Mouse (Mus musculus) liver, postnatal 0 days (tissue): ENCODE results near the gene Tctex1d2. TPM values are rescaled to one million over a fixed set of nuclear protein-coding genes. Genes with fewer than 3 reads are reported as not detected.

Experiments used
- ATAC-seq: fragments of 200-750 bp; cut with Nextera tagmentation; 2 replicates; pipeline ENCODE4 v1.8.0; 2017; ENCODE audit warnings: mild to moderate bottlenecking, moderate library complexity
- DNase-seq: peaks from one replicate; pipeline ENCODE4 v3.0.0-alpha.2; 2016
- H3K27ac ChIP-seq: fragments of 300-500 bp; sonication (generic); 2 replicates; pipeline ENCODE4 v1.5.1; 2014; ENCODE audit warnings: antibody characterized with exemption, moderate library complexity, mild to moderate bottlenecking, low read depth
- H3K27me3 ChIP-seq: fragments of 300-500 bp; sonication (generic); 2 replicates; pipeline ENCODE4 v1.6.1; 2014; ENCODE audit warnings: low read length, control low read depth, mixed read lengths; ENCODE audit not compliant: insufficient read depth
- H3K36me3 ChIP-seq: fragments of 300-500 bp; sonication (generic); replicated peaks from 2 replicates; pipeline ENCODE4 v1.6.1; 2014; ENCODE audit warnings: mild to moderate bottlenecking, control low read depth, low read length, moderate library complexity, mixed read lengths; ENCODE audit not compliant: insufficient read depth
- H3K4me1 ChIP-seq: fragments of 300-500 bp; sonication (generic); 2 replicates; pipeline ENCODE4 v1.6.1; 2014; ENCODE audit warnings: antibody characterized with exemption, mild to moderate bottlenecking, control low read depth; ENCODE audit not compliant: insufficient read depth
- H3K4me2 ChIP-seq: fragments of 300-500 bp; sonication (generic); 2 replicates; pipeline ENCODE4 v1.6.1; 2014; ENCODE audit warnings: low read depth, mild to moderate bottlenecking, low read length, moderate library complexity, mixed read lengths
- H3K4me3 ChIP-seq: fragments of 300-500 bp; sonication (generic); 2 replicates; pipeline ENCODE4 v1.5.1; 2014; ENCODE audit warnings: low read depth, low read length
- H3K9ac ChIP-seq: fragments of 300-500 bp; sonication (generic); replicated peaks from 2 replicates; pipeline ENCODE4 v1.6.1; 2014; ENCODE audit warnings: mild to moderate bottlenecking, moderate library complexity
- H3K9me3 ChIP-seq: fragments of 300-500 bp; sonication (generic); 2 replicates; pipeline ENCODE4 v1.6.1; 2016; ENCODE audit warnings: mild to moderate bottlenecking, control low read depth, low read length, mixed read lengths
- CTCF ChIP-seq: sonication (generic); IDR thresholded peaks from 2 replicates; pipeline ENCODE4 v1.5.1; 2016; ENCODE audit warnings: antibody characterized with exemption, low read depth
- EP300 ChIP-seq: IDR thresholded peaks from 2 replicates; pipeline ENCODE4 v1.6.1; 2016; ENCODE audit warnings: antibody characterized with exemption, low read depth, mild to moderate bottlenecking
- WGBS: fragments of 180-500 bp; shearing (Covaris S2); extraction: QIAGEN DNeasy Blood & Tissue Kit; methylation state at CpG from one replicate; pipeline ENCODE4 v1.1.7; 2014; ENCODE audit not compliant: insufficient replicate concordance; 5-methylcytosine and 5-hydroxymethylcytosine counted together
- polyA plus RNA-seq: library from polyadenylated mRNA; unstranded; fragments of >200 nt; fragmentation: Nextera tagmentation; extraction: Ambion mirVana; gene quantifications from 2 replicates; pipeline ENCODE4 v1.2.1, GENCODE M21; 2015

Gene Tctex1d2
- polyA plus RNA-seq, 1 experiment from 2014 or later: 6.6 TPM

- peaks cover 11% of the 10 kb centered on the region for H3K4me1 ChIP-seq
- H3K9me3 ChIP-seq: no peaks in the 10 kb centered on the region
- H3K9ac ChIP-seq: no peak overlapping the region
- H3K27ac ChIP-seq: 0 out of 2 replicates have a peak overlapping the region, but pooled peaks have one; percentile 16
- DNase-seq (no peak), ATAC-seq (no peak)
- H3K27me3 ChIP-seq: no peaks in the 10 kb centered on the region
- peaks cover 53% of the 10 kb centered on the region for H3K36me3 ChIP-seq
- H3K4me3 ChIP-seq: no peak overlapping the region
- WGBS: 82% methylated on average over 1 of the region's 1 CpGs
- H3K4me2 ChIP-seq: no peak overlapping the region
- TF ChIP-seq EP300: no peak
- no peak for TF ChIP-seq CTCF
These were observed 37.3 kb downstream of the Tctex1d2 start for GRCm38 (mm10) chr16:32456761-32457160.

- Histone ChIP-seq H3K9me3 (no peaks in the 10 kb centered on the region), H3K36me3 (peaks cover 52% of the 10 kb centered on the region), H3K4me1 (peaks cover 10% of the 10 kb centered on the region), H3K4me3 (no peak overlapping the region), H3K4me2 (no peak overlapping the region; the same call in 1 of the 2 replicates), H3K27ac (peak overlapping the region; percentile 7; the same call in 1 of the 2 replicates), H3K27me3 (no peaks in the 10 kb centered on the region), H3K9ac (no peak overlapping the region)
- peak; percentile 66 for ATAC-seq
- TF ChIP-seq EP300: no peak
- peak; percentile 88 for TF ChIP-seq CTCF
- WGBS: 54% methylated on average over 10 of the region's 10 CpGs
- DNase-seq: peak; percentile 69
These were observed 38.3 kb downstream of the Tctex1d2 start for GRCm38 (mm10) chr16:32457589-32458386.

- DNase-seq (no peak), ATAC-seq (no peak)
- Histone ChIP-seq H3K4me1 (peaks cover 6% of the 10 kb centered on the region), H3K36me3 (peaks cover 54% of the 10 kb centered on the region), H3K9ac (no peak overlapping the region), H3K27ac (0 out of 2 replicates have a peak overlapping the region, but pooled peaks have one; percentile 29), H3K4me2 (no peak overlapping the region), H3K27me3 (no peaks in the 10 kb centered on the region), H3K4me3 (no peak overlapping the region), H3K9me3 (no peaks in the 10 kb centered on the region)
- TF ChIP-seq EP300: no peak
- TF ChIP-seq CTCF: peak; percentile 49
- WGBS: 46% methylated on average over 4 of the region's 4 CpGs
These were observed 41.0 kb downstream of the Tctex1d2 start for GRCm38 (mm10) chr16:32460518-32460917.

GRCm38 (mm10) chr16:32461713-32462112 is 42.2 kb downstream of the Tctex1d2 start:
- peak; percentile 82 for ATAC-seq
- peaks cover 54% of the 10 kb centered on the region for H3K36me3 ChIP-seq
- H3K9ac ChIP-seq: no peak overlapping the region
- TF ChIP-seq EP300 (no peak), CTCF (no peak)
- no peaks in the 10 kb centered on the region for H3K9me3 ChIP-seq
- H3K4me3 ChIP-seq: no peak overlapping the region
- H3K4me2 ChIP-seq: no peak overlapping the region
- WGBS: 62% methylated on average over 5 of the region's 5 CpGs
- H3K27me3 ChIP-seq: no peaks in the 10 kb centered on the region
- no peak overlapping the region for H3K27ac ChIP-seq
- no peak for DNase-seq
- peaks cover 4% of the 10 kb centered on the region for H3K4me1 ChIP-seq

GRCm38 (mm10) chr16:32462950-32463349 is 43.4 kb downstream of the Tctex1d2 start:
- ATAC-seq: no peak
- peaks cover 60% of the 10 kb centered on the region for H3K36me3 ChIP-seq
- 96% methylated on average over 16 of the region's 16 CpGs for WGBS

GRCm38 (mm10) chr16:32463426-32463825 is 43.9 kb downstream of the Tctex1d2 start:
- ATAC-seq (0 out of 2 replicates have a peak, but pooled peaks have one; percentile 20), DNase-seq (no peak)
- H3K36me3 ChIP-seq: peaks cover 58% of the 10 kb centered on the region

More at GRCm38 (mm10) chr16:32462950-32463349, 43.4 kb downstream of the Tctex1d2 start:
- peaks cover under 1% of the 10 kb centered on the region for H3K4me1 ChIP-seq
- H3K27ac ChIP-seq: no peak overlapping the region
- H3K9me3 ChIP-seq: no peaks in the 10 kb centered on the region
- H3K4me3 ChIP-seq: no peak overlapping the region
- TF ChIP-seq EP300 (no peak), CTCF (no peak)
- no peak overlapping the region for H3K9ac ChIP-seq
- DNase-seq: no peak
- H3K27me3 ChIP-seq: no peaks in the 10 kb centered on the region
- no peak overlapping the region for H3K4me2 ChIP-seq

More at GRCm38 (mm10) chr16:32463426-32463825, 43.9 kb downstream of the Tctex1d2 start:
- TF ChIP-seq EP300 (no peak), CTCF (no peak)
- H3K4me1 ChIP-seq: no peaks in the 10 kb centered on the region
- H3K4me2 ChIP-seq: no peak overlapping the region
- H3K9ac ChIP-seq: no peak overlapping the region
- no peak overlapping the region for H3K4me3 ChIP-seq
- H3K27me3 ChIP-seq: no peaks in the 10 kb centered on the region
- 48% methylated on average over 2 of the region's 2 CpGs for WGBS
- no peaks in the 10 kb centered on the region for H3K9me3 ChIP-seq
- H3K27ac ChIP-seq: no peak overlapping the region
